ENCODE assay signal across 15 mouse cellular contexts in the genomic region with DNA sequence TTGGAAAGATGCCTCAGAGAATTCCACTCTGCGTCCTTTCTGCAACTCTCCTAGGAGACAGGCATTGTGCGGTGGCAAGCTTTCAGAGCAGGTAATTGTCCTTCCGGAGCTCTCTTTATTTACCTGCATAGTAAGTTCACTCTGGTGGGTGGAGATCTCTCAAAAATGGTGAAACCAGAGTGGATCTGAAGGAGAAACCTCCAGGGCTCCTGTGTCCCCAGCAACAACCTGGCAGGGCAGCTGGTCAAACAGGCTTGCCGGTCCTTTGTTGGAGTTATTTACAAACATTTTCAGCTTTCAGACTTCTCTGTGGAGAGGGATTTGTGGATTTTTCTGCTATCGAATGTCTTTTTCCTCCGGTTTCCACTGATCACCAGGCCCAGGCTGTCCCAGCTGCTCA.
"Had no signal": no experiment of that assay in that cellular context is flagged by ENCODE, and none has a peak within 500 bp of the region (broad histone marks: within the 10 kb centered on the region; RNA-seq: fewer than 3 reads in every experiment).

No protein-coding gene starts in this region.

- H3K36me3 ChIP-seq: limb, embryonic 13.5 days; midbrain, embryonic 10.5 days; neural tube, embryonic 15.5 days had no signal

- H3K27ac ChIP-seq: layer of hippocampus, adult 2 months; limb, embryonic 13.5 days; liver, embryonic 14.5 days; midbrain, embryonic 10.5 days; neural tube, embryonic 15.5 days had no signal

- H3K27me3 ChIP-seq: limb, embryonic 13.5 days; neural tube, embryonic 15.5 days had no signal

- H3K4me2 ChIP-seq: limb, embryonic 13.5 days; lung, embryonic 14.5 days; neural tube, embryonic 15.5 days had no signal

- DNase-seq: kidney, adult 11 months; kidney, postnatal 10 days; kidney, postnatal 4 days; lung, embryonic 14.5 days; midbrain, embryonic 14.5 days; right cerebral cortex, adult 18-20 months; right cerebral cortex, postnatal 25 days; thymus, adult 2 months; thymus, postnatal 25 days had no signal

- H3K4me3 ChIP-seq: layer of hippocampus, adult 2 months; limb, embryonic 13.5 days; midbrain, embryonic 10.5 days; myocyte; neural tube, embryonic 15.5 days had no signal

- H3K9ac ChIP-seq: limb, embryonic 13.5 days; liver, embryonic 14.5 days; lung, embryonic 14.5 days; neural tube, embryonic 15.5 days had no signal

- H3K9me3 ChIP-seq: limb, embryonic 13.5 days; midbrain, embryonic 10.5 days; neural tube, embryonic 15.5 days had no signal
